Mouse (Mus musculus): ENCODE measurements around the gene Thrap3. TPM values are rescaled to one million over a fixed set of nuclear protein-coding genes. Genes with fewer than 3 reads are reported as not detected.
A peak's percentile ranks its signal among the peaks of the same experiment; 100 is the strongest.

Gene Thrap3
- polyA plus RNA-seq, 1 experiment from 2014 or later, result 82.0 TPM

DNA sequence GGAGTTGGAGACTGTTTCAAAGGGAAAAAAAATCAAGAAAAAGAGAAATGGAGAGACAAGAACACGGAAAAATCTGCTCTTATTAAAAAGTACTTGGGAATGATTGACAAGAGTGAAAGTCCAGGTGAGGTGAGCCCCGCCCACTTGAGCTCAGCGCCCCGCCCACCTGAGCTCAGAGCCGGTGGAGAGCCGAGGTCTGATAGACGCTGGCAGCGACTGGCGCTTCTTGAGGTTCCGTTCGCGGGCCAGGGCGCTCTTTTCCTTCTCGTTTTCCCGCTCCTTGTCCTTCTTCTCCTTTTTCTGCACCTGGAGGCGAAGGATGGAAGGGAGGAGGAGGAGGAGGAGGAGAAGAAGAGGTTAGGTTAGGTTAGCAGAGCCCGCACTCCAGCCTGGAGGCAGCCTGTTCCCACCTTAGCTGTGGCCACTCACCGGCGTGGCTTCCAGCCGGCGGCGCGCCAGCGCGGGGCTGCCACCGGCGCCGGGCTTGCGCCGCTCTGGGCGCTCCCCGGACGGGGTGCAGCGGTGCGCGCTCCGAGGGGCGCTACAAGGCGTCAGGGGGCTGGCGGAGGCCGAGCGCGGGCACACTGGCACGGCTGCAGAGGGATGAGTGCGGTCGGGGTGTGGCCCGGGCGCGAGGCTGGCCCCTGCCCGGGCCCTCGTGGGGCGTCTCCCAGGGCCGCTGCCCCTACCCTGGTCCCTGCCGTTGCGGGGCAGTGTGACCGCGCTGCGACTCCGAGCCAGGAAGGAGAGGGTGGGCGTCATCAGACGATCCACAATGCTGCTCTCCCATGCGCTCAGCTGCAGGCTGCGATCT is 34.1 kb upstream of the Thrap3 start:
- Histone ChIP-seq H3K4me1 (replicated peaks) (no peaks in the 10 kb centered on the region), H3K36me3 (replicated peaks) (peaks cover 72% of the 10 kb centered on the region), H3K27ac (replicated peaks) (no peak overlapping the region), H3K9ac (no peak overlapping the region), H3K9me3 (replicated peaks) (no peaks in the 10 kb centered on the region), H3K27me3 (no peaks in the 10 kb centered on the region), H3K4me2 (no peak overlapping the region), H3K4me3 (replicated peaks) (no peak overlapping the region)
- ATAC-seq (ENCODE audit: insufficient read depth), result no peak
- 75% methylated on average over 63 of the region's 63 CpGs for WGBS (ENCODE audit: insufficient replicate concordance)

DNA sequence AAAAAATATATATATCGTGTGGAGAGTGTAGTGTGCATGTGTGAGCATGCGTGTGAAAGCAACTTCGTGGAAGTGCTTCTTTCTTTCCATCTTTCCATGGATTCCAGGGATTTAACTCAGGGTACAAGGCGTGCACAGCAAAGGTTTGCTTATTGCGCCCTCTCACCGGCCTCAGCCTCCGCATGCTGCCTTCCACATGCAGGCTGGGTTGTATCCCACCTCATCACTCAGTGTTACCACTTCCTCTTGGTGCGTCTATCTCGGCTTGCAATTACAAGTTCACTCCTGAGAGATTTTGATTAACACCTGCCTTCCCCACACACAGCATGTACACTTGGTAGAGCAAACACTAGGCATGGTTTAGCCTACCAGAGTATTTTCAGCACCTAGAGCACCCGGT is 32.6 kb upstream of the Thrap3 start:
- no peaks in the 10 kb centered on the region for H3K27me3 ChIP-seq
- H3K4me2 ChIP-seq, result no peak overlapping the region
- no peaks in the 10 kb centered on the region for H3K9me3 ChIP-seq (replicated peaks)
- no peak for ATAC-seq (ENCODE audit: insufficient read depth)
- no peak overlapping the region for H3K9ac ChIP-seq
- no peak overlapping the region for H3K4me3 ChIP-seq (replicated peaks)
- no peak overlapping the region for H3K27ac ChIP-seq (replicated peaks)
- H3K4me1 ChIP-seq (replicated peaks), result no peaks in the 10 kb centered on the region
- peaks cover 65% of the 10 kb centered on the region for H3K36me3 ChIP-seq (replicated peaks)
- WGBS (ENCODE audit: insufficient replicate concordance), result 56% methylated on average over 10 of the region's 10 CpGs

DNA sequence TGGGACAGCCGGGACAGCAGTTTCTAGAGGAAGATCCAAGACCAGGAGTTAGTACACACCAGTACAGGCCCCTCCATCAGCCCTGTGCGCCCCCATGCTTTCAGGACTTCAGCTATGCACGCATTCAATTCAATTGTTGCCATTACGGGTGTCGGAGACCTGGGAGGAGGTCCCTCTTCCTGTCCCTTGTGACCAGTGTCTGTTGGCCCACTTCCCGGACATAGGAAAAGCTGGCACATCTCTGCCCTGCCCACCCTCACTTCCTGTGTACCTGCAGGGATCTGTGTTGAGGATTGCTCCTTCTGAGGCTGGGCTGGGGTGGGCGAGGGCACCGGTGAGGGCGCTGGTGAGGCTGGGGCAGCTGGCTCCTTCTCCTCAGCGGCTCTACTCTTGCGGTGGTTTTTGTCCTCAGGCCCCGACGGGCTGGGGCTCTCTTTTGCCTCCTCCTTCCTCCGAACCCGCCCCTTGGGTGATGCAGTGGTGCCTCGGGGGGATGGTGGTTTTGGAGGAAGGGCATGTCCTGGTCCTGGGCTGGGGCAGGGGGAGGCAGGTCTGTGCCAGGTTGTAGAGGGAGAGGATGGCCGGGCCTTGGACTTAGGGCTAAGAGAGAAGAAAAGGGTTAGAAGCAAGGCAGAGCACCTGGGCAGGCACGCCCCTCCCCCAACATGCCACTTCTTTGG is 32.1 kb upstream of the Thrap3 start:
- 0 out of 2 replicates have a peak, but pooled peaks cover 5% of the 10 kb centered on the region for H3K4me1 ChIP-seq (replicated peaks)
- H3K9me3 ChIP-seq (replicated peaks), result no peaks in the 10 kb centered on the region
- no peak overlapping the region for H3K4me2 ChIP-seq
- 71% methylated on average over 18 of the region's 18 CpGs for WGBS (ENCODE audit: insufficient replicate concordance)
- H3K27me3 ChIP-seq, result no peaks in the 10 kb centered on the region
- no peak for ATAC-seq (ENCODE audit: insufficient read depth)
- no peak overlapping the region for H3K9ac ChIP-seq
- H3K36me3 ChIP-seq (replicated peaks), result peaks cover 65% of the 10 kb centered on the region
- no peak overlapping the region for H3K4me3 ChIP-seq (replicated peaks)
- H3K27ac ChIP-seq (replicated peaks), result no peak overlapping the region

DNA sequence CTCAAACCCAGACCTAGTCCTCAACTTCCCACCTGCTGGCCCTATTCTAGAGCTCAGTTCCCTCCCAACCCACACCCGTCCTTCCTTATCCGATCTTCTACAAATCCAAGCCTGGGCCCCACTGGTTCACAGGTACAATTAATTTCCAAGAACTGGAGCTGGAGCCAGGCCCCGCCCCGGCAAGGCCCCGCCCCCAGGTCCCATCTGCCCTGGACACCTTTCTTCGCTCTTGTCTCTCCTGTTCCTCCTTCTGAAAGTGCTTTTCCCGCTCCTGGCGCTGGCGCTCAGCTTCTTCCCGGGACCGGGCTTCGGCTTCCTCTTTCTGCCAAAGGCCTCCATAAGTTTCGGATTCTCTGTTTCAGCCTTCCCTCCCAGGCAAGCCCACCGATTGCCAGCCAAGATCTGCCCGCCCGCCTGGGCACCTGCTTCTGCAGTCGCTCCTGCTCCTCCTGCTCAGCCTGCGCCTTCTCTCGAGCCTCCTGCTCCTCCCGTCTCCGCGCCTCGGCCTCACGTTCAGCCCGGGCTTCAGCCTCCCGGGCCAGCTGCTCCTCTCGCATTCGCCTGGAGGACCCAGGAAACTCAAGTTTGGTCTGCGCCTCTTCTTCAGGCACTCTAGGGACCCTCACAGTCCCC is 31.2 kb upstream of the Thrap3 start:
- H3K4me1 ChIP-seq (replicated peaks), result 0 out of 2 replicates have a peak, but pooled peaks cover 5% of the 10 kb centered on the region
- WGBS (ENCODE audit: insufficient replicate concordance), result 84% methylated on average over 29 of the region's 29 CpGs
- no peak overlapping the region for H3K9ac ChIP-seq
- no peak overlapping the region for H3K4me2 ChIP-seq
- H3K9me3 ChIP-seq (replicated peaks), result no peaks in the 10 kb centered on the region
- H3K36me3 ChIP-seq (replicated peaks), result peaks cover 65% of the 10 kb centered on the region
- H3K4me3 ChIP-seq (replicated peaks), result no peak overlapping the region
- H3K27me3 ChIP-seq, result no peaks in the 10 kb centered on the region
- ATAC-seq (ENCODE audit: insufficient read depth), result no peak
- no peak overlapping the region for H3K27ac ChIP-seq (replicated peaks)

DNA sequence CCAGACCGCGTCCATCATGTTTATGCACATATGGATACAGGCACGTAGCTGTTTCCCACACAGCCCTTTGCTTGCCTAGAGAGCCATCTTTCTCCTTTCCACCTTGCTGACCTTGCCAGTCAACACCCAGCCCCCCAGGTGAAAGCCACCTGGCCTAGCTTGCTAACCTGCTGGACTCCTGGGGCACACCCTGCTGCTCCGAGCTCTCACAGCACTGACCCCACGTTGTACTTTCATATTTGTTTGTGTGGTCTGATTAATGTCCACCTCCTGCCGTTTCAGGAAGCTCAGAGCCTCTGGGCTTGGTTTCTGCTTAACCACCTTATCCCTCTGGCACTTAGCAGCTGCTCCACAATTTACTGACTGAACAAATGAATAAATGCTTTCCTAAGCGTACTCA is 27.3 kb upstream of the Thrap3 start:
- Histone ChIP-seq H3K9me3 (replicated peaks) (no peaks in the 10 kb centered on the region), H3K27me3 (peaks cover 13% of the 10 kb centered on the region), H3K4me3 (replicated peaks) (no peak overlapping the region), H3K4me2 (no peak overlapping the region), H3K9ac (no peak overlapping the region), H3K27ac (replicated peaks) (no peak overlapping the region), H3K4me1 (replicated peaks) (peaks cover 5% of the 10 kb centered on the region; the same call in 1 of the 2 replicates), H3K36me3 (replicated peaks) (peaks cover 36% of the 10 kb centered on the region)
- 55% methylated on average over 7 of the region's 7 CpGs for WGBS (ENCODE audit: insufficient replicate concordance)
- no peak for ATAC-seq (ENCODE audit: insufficient read depth)

DNA sequence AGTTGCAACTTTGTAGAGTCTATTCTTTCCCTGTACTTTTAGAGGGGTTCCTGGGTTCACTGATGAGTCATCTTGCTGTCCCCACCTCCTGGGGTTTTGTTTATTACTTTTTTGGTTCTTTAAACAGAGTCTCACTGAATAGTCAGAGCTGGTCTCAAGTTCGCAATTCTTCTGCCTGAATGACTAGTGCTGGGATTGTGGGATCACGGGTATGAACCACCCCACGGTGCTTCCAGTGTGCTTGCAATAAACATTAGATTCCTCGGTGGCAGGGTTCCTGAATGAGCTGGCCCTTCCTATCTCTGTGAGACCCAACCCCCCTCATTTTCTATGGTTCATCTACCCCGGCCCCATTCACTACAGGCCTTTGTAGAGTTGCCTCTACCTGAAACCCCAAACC is 25.6 kb upstream of the Thrap3 start:
- no peak overlapping the region for H3K27ac ChIP-seq (replicated peaks)
- H3K4me3 ChIP-seq (replicated peaks), result no peak overlapping the region
- H3K27me3 ChIP-seq, result peaks cover 13% of the 10 kb centered on the region
- ATAC-seq (ENCODE audit: insufficient read depth), result no peak
- WGBS (ENCODE audit: insufficient replicate concordance), result 35% methylated on average over 5 of the region's 5 CpGs
- H3K4me2 ChIP-seq, result no peak overlapping the region
- peaks cover 5% of the 10 kb centered on the region; the same call in 1 of the 2 replicates for H3K4me1 ChIP-seq (replicated peaks)
- H3K36me3 ChIP-seq (replicated peaks), result peaks cover 19% of the 10 kb centered on the region
- H3K9ac ChIP-seq, result no peak overlapping the region
- no peaks in the 10 kb centered on the region for H3K9me3 ChIP-seq (replicated peaks)

DNA sequence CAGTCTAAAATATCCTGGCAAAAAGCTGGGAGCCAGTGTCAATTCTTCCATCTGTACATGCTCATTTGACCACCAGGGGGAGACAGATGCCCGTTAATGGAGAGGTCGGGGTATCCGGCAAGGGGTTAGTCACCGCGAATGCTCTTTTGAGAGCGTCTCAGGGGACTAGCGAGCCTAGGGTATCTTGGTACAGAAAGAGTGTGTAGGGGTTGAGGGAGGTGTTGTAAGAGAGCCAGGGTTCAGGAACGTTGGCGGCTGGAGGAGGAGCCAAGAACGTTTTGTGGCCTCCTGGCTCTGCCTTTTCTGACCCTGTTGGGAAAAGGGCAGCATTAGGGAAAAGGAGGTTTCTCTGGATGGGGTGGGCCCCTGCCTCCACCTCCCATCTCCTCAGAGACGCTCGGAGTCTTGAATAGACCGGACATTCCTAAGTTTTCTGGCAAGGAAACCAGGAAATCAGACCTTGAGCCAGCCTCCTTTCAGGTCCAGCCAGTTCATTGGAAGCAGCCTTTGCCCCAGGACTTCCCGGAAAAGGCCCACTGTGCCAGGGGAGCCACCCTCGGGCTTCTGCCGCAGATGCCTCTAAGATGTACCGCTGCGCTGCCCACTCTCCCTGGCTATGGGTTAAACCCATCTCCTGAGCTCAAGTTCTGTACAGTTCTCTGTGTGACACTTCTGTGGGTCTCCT is 24.7 kb upstream of the Thrap3 start:
- Histone ChIP-seq H3K4me3 (replicated peaks) (peak overlapping the region; percentile 35), H3K36me3 (replicated peaks) (peaks cover 9% of the 10 kb centered on the region), H3K9me3 (replicated peaks) (no peaks in the 10 kb centered on the region), H3K4me1 (replicated peaks) (peaks cover 5% of the 10 kb centered on the region; the same call in 1 of the 2 replicates), H3K27me3 (peaks cover 13% of the 10 kb centered on the region), H3K9ac (0 out of 2 replicates have a peak overlapping the region, but pooled peaks have one; percentile 18), H3K4me2 (peak overlapping the region; percentile 55), H3K27ac (replicated peaks) (no peak overlapping the region)
- peak; percentile 59 for ATAC-seq (ENCODE audit: insufficient read depth)
- WGBS (ENCODE audit: insufficient replicate concordance), result 7% methylated on average over 18 of the region's 18 CpGs

DNA sequence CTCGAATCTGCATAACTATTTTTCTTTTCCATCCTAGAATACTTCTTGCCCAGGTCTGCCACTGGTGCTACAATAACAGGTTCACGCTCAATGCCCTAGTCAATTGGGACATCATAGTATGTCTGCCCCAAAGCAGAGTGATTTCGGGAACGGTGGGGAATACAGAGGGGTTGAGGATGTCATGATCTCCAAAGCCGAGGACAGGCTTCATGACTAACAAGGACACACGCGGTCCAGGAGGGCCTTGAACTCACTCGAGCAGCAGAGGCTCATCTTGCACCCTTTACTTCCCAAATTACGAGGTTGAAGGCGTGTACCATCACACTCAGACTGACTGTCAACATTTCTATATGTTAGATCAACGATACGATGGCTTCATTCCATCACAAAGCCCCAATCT is 24.1 kb upstream of the Thrap3 start:
- Histone ChIP-seq H3K4me2 (no peak overlapping the region), H3K4me3 (replicated peaks) (no peak overlapping the region), H3K27me3 (peaks cover 13% of the 10 kb centered on the region), H3K27ac (replicated peaks) (no peak overlapping the region), H3K36me3 (replicated peaks) (0 out of 2 replicates have a peak, but pooled peaks cover 4% of the 10 kb centered on the region), H3K4me1 (replicated peaks) (peaks cover 5% of the 10 kb centered on the region; the same call in 1 of the 2 replicates), H3K9me3 (replicated peaks) (no peaks in the 10 kb centered on the region), H3K9ac (no peak overlapping the region)
- 42% methylated on average over 12 of the region's 12 CpGs for WGBS (ENCODE audit: insufficient replicate concordance)
- no peak for ATAC-seq (ENCODE audit: insufficient read depth)

DNA sequence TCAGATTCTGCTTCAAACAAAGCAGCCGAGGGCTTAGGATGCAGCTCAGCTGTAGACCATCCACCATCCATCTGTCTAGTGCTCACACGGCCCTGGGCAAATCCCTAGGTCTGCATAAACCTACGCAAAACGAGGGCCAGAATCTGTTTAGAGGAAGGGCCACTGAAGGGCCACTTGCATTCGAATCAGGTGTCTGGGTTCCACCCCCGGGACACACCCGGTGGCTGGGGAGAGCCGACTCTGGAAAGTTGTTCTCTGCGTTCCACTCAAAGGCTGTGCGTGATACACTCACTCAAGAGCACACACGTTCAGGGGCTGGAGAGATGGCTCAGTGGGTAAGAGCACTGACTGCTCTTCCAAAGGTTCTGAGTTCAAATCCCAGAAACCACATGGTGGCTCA is 20.1 kb upstream of the Thrap3 start:
- no peak overlapping the region for H3K4me2 ChIP-seq
- WGBS (ENCODE audit: insufficient replicate concordance), result 71% methylated on average over 11 of the region's 11 CpGs
- ATAC-seq (ENCODE audit: insufficient read depth), result no peak

DNA sequence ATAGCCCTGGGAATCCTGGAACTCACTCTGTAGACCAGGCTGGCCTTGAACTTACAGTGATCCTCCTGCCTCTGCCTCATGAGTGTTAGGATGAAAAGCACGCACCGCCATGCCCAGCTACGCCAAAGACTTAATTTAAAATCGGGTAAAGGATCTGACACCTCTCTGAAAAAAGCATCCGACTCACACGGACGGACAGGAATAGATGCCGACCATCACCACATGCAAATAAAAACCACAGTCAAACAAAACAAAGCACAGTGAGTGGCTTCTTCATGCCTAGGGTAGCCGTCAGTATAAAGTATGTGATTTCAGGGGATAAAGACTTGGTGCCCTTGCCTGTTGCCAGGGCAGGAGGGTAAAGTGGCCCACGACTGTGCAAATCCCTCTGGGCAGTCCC is 17.5 kb upstream of the Thrap3 start:
- H3K9me3 ChIP-seq (replicated peaks), result no peaks in the 10 kb centered on the region
- H3K36me3 ChIP-seq (replicated peaks), result no peaks in the 10 kb centered on the region
- H3K4me2 ChIP-seq, result no peak overlapping the region
- H3K27ac ChIP-seq (replicated peaks), result no peak overlapping the region
- no peak for ATAC-seq (ENCODE audit: insufficient read depth)
- no peaks in the 10 kb centered on the region for H3K27me3 ChIP-seq
- no peak overlapping the region for H3K4me3 ChIP-seq (replicated peaks)
- 61% methylated on average over 10 of the region's 10 CpGs for WGBS (ENCODE audit: insufficient replicate concordance)
- H3K9ac ChIP-seq, result no peak overlapping the region
- no peaks in the 10 kb centered on the region for H3K4me1 ChIP-seq (replicated peaks)

More for the DNA sequence above, 20.1 kb upstream of the Thrap3 start:
- Histone ChIP-seq H3K36me3 (replicated peaks) (no peaks in the 10 kb centered on the region), H3K27me3 (peaks cover 6% of the 10 kb centered on the region), H3K9ac (no peak overlapping the region), H3K4me1 (replicated peaks) (no peaks in the 10 kb centered on the region; the same call in 1 of the 2 replicates), H3K27ac (replicated peaks) (no peak overlapping the region), H3K9me3 (replicated peaks) (no peaks in the 10 kb centered on the region), H3K4me3 (replicated peaks) (no peak overlapping the region)
